Mouse (Mus musculus) B cell, adult 2 months (primary cell): ENCODE data around the gene Hspa1a.

Source experiments
- DNase-seq, 2 experiments: peaks; one replicate each; pipeline ENCODE4 v3.0.0; 2022

The Hspa1a gene

GRCm38 (mm10) chr17:34944362-34944761 lies 27.6 kb downstream of the Hspa1a start:
- no peak for DNase-seq

DNA sequence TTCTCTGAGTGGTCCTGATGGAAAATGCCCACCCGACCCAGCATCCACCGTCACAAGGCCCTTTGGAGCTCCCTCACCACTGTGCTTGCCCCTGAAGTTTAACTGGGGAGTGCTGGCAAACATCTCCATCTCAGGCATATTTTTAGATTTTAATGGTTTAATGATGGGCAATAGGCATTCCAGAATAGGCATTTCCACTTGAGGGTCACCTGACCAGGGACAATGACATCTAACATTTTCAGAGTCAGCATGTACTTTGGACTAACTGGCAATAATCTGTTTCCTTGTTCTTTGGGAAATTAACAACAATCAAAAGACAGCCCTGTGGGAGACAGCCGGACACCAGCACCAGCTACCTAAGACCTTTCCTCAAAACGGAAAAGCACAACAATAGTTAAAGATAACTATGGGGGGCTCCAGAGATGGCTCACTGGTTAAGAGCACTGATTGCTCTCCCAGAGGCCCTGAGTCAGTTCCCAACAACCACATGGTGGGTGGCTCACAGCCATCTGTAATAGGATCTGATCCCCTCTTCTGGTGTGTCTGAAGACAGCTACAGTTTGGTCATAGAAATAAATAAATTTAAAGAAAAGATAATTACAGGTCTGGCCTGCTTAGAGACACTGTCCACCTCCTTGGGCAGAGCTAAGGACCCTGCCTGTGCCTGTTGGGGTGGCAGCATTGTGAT lies 28.7 kb downstream of the Hspa1a start:
- DNase-seq = no peak

GRCm38 (mm10) chr17:34941344-34942041 lies 30.5 kb downstream of the Hspa1a start:
- no peak for DNase-seq

- DNase-seq = no peak
These were observed 33.9 kb downstream of the Hspa1a start for GRCm38 (mm10) chr17:34937960-34938505.

- no peak for DNase-seq
These were observed 37.1 kb downstream of the Hspa1a start for GRCm38 (mm10) chr17:34934830-34935229.

GRCm38 (mm10) chr17:34934031-34934430 lies 37.9 kb downstream of the Hspa1a start:
- DNase-seq = no peak

- DNase-seq = peak; percentile 74 to 82
These were observed 39.7 kb downstream of the Hspa1a start for GRCm38 (mm10) chr17:34932287-34932686.

- peak; percentile 57 to 58 for DNase-seq
These were observed 40.2 kb downstream of the Hspa1a start for GRCm38 (mm10) chr17:34931735-34932098.

GRCm38 (mm10) chr17:34931061-34931734 lies 40.8 kb downstream of the Hspa1a start, which contains the start of gene Neu1:
Gene Neu1 (plus strand): TSS chr17:34931253.
- DNase-seq = peak; percentile 96 to 97

DNA sequence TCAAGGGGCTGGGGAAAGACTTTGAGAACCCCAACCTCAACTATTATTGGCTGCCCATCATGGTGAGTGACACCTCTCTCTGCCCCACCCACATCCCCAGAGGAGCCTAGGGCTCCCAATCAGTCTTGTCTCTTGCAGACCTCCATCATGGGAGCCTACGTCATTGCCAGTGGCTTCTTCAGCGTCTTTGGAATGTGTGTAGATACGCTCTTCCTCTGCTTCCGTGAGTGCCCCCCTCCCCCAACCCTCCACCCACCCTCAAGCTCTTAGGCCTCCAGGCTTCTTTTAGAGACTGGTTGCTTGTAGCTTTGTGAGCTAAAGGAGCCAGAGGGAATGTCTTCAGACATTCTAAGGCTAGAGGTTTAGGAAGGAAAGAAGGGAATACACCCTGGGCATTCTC lies 43.1 kb downstream of the Hspa1a start:
- DNase-seq = no peak

- no peak for DNase-seq
These were observed 44.5 kb downstream of the Hspa1a start for GRCm38 (mm10) chr17:34927306-34928019.

GRCm38 (mm10) chr17:34924258-34924657 lies 47.7 kb downstream of the Hspa1a start:
- DNase-seq = no peak

DNA sequence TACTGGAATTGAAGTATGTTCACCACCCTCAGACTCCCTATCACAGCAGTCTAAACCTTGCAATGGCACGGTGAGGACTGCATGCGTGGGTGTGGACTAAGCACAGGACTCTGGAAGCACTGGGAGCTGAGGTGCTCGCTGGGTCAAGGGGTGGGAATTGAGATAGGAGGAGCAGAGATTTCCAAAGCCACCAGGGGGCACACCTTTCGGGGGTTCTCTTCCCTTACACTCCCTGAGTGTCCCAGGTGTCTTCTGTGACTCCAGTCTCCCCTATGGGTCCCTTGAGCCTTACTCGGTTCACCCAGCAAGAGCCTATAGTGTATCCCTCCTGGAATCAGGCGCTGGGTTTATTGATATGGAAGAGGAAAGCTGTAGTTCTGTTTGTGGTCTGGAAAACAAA lies 49.0 kb downstream of the Hspa1a start:
- DNase-seq = peak; percentile 28 to 30
